Mouse (Mus musculus) right cerebral cortex, postnatal 10 days (tissue): ENCODE data around the gene Cdc14a.

Source experiments
- DNase-seq, 2 experiments: peaks; one replicate each; pipeline ENCODE4 v3.0.0; 2021; ENCODE audit warnings: low spot score in 2 of 2

Gene Cdc14a

DNA sequence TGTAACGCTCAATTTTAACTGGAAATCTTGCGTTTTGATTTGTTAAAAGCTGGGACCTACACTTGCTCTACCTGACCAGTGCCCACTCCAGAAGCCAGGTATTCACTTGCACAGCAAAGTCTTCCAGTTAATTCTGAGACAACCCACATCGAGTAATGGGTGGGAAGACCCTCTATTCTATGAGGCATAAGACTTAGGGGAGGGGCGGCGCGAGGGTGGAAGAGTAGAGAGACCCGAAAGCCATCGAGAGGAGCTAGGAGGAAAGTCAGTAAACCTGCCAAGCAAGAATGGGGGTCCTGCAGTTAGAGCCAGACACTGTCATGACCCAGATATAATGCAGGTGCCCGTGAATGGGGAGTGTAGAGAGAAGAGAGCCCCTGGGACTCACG, 96.2 kb downstream of the Cdc14a start:
- no peak for DNase-seq

DNA sequence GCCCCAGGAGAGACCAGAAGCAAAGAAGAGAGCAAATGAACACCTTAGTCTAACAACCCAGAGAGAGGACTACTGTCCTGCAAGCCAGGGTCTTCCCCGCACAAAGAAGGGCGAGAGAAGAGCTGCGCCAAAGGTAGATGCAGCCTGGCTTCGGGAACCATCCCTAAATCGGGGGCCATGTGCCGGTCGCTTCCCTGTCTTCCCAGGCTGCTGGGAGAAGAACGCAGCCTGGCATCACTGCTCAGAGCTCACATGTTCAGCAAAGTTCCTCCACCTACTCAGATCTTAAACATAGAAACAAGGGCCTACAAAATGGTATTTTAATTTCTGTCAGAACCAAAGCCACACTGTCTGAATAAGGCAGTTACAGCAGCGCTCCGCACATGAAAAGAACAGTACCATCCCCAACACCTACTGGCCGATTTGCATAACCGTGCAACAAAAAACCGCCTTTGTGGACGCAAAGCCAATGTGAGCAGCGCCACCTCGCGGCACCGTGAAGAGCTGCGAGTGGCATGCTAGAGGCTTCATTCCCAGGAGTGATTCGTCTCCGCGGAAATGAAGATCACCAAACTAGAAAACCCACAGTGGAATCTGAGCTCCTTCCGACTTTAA, 96.7 kb downstream of the Cdc14a start:
- DNase-seq = peak; percentile 94 to 95

- DNase-seq = no peak
Measured at GRCm38 (mm10) chr3:116325501-116325900, 98.3 kb downstream of the Cdc14a start.

DNA sequence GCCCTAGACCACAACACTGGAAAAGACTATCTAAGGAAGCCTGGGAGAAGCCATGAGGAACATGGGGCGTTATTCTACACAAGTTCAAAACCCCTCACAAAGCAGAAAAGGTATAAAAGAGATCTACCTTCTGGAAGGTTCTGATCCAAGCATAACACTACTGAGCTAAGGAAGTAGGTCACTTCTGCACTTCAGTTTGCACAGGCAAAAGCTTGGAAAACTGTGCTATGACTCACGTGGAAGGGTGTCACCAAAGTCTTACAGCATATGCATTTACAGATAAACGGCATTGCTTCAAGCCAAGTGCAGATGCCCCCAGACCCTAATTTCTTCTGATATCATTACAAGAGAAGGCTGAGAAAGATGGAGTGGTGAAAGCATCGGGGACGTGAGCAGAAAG, 104.1 kb downstream of the Cdc14a start:
- no peak for DNase-seq

- DNase-seq = peak; percentile 53 to 62
Measured at GRCm38 (mm10) chr3:116311838-116312237, 112.0 kb downstream of the Cdc14a start.

GRCm38 (mm10) chr3:116311173-116311572, 112.7 kb downstream of the Cdc14a start:
- DNase-seq = no peak

- no peak for DNase-seq
Measured at GRCm38 (mm10) chr3:116310672-116311071, 113.2 kb downstream of the Cdc14a start.

DNA sequence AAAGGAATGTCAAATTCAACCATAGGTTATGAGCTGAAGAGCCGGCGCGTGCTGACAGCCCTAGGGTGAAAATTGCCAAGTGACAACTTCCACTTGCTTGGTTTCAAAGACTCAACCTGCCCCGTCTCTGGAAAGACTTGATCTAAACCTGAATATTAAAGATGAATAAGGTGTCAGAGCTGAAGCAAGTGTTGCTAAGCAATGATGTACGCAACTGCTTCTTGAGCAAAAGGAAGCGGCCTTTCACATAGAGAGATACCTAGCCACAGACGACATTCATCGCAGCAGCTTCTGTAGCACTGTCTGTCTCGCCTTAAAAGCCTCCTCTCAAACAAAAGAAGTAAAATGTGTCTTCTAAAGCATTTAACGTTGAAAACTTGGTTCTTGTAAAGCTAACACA, 113.8 kb downstream of the Cdc14a start:
- DNase-seq = no peak

DNA sequence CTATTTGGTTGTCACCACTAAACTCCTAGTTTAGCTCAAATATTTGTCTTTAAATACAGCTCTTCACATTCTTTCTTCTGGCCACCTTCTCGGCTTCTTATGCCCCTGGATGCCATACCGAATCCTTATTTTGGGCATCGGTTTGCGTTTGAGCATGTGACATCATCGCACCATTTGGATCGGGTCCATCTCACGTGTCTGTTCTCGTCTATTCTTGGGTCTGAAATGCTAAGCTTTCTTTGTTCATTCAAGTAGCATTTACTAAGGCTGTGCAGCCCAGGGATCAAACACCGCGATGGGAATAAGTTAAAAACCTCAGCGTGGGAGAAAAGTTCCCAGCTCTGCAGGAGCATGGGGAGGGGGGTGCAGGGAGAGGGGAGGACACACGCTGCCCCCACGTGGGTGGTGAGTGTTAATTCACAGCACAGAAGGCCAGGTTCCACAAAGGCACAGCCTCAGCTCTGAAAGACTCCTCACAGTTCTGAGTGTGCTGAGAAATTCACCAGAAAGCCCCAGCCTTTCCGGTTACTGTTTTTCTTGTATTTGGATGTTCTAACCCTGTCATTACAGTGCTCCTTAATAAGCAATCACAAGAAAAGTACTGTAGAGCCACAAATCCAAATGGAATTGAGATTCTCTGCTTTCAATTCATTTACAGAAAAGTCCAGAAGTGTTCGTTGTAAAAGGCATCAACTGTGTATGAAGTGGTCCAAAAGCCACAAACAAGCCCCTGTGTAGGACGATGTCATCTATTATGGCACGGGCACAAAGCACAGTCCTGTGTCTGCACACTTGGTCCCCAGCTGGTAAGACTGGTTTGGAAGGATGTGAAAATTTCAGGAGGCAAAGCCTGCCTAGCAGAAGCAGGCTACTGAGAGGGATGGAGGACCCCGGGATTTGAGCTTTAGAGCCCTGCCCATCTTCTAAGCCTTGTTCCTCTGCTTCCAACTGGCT, 118.8 kb downstream of the Cdc14a start:
- peak; percentile 47 to 61 for DNase-seq

GRCm38 (mm10) chr3:116302581-116302980, 121.3 kb downstream of the Cdc14a start:
- DNase-seq = no peak

GRCm38 (mm10) chr3:116301754-116302153, 122.1 kb downstream of the Cdc14a start:
- DNase-seq = no peak

GRCm38 (mm10) chr3:116298727-116299126, 125.1 kb downstream of the Cdc14a start:
- DNase-seq = no peak

DNA sequence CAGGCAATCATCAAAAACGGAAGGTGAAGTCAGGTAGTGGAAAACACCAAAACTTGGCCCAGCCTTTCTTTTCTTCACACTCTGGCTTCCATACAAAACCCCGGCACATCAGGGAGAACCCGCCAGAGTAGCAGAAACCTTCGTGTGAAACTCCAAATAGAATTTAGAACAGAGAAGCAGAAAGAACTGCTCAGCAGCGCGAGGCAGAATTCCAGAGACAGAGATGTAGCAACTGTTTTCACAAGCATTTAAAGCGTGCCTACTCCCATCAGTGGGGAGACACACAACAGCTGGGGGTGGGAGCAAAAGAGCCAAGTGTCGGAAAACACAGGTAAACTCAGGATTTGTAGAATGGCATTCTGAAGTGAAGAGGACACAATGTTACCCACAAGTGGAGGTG, 125.8 kb downstream of the Cdc14a start:
- DNase-seq = peak; percentile 30 to 32

GRCm38 (mm10) chr3:116297170-116297569, 126.7 kb downstream of the Cdc14a start:
- no peak for DNase-seq

GRCm38 (mm10) chr3:116290041-116290815, 133.6 kb downstream of the Cdc14a start:
- peak in 1 of 2 experiments; percentile 45 for DNase-seq

DNA sequence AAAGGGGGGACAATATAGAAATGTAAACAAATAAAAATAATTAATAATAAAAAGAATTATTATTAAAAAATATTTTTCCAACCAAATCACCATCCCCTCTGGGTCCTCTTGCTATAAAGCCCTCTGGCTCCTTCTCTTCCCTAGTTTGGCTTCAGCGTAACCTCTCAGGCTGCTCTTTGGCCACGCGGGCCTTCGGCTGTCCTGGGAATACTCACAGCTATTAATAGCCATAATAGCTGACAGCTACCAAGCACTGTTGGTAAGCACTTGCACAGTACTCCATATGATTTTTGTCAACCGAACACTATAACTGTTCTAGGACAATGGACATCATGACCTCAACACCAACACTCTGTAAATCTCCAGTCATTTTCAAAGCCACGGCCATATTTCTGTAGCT, 135.0 kb downstream of the Cdc14a start:
- no peak for DNase-seq

- no peak for DNase-seq
Measured at GRCm38 (mm10) chr3:116284735-116285134, 139.1 kb downstream of the Cdc14a start.

DNA sequence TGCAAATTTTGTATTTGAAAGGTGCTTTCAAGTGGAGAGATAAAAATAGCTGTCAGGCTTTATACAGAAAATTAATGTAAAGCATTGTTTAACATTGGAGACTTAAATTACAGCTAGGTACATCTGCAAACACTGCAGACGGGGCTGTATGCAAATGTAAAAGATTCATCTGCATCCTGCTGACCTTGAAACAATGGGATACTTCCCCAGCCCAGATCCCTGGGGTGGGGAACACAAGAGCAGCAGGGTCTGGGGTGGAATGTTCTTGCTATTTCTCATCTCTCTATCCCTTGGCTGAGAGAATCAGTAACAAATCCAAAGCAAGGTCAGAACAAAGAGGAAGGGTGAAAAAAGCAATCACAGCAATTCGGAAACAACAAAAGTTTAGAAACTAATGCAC, 139.8 kb downstream of the Cdc14a start:
- no peak for DNase-seq

DNA sequence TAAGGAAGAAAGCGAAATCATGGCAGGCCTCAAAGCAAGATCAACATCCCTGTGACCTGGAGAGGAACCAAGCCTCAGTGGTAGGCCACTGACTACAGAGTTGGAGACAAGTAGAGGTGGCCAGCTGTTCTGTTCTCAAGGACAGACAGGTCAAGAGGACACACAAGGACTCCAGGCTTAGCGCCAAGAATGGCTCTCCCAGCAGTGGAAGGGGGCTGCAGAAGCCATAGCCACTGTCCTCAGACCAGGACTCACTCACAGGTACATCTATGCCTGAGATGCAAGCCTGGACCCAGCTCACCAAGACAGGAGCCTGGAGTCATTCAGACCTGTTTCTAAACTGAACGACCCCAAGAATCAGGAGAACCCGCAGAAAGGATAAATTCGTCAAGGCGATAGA, 142.2 kb downstream of the Cdc14a start:
- DNase-seq = peak in 1 of 2 experiments; percentile 29

DNA sequence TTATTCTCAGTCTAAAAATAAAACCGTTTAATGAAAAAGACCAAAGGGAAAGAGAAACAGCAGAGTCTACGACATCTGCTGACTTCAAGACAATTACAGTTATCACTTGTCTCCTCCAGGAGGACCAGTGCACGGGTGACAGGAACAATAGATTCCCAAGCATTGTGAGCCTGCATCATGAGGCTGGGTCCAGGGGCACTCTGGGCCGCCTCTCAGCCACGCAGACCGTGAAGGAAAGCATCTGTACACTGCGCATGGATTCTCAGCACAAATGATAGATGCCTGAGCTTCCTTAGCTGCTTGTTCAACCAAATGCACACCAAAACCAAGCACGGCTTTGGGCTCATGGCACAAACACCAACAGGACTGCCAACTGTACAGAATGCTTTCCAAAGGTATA, 146.7 kb downstream of the Cdc14a start:
- DNase-seq = no peak

DNA sequence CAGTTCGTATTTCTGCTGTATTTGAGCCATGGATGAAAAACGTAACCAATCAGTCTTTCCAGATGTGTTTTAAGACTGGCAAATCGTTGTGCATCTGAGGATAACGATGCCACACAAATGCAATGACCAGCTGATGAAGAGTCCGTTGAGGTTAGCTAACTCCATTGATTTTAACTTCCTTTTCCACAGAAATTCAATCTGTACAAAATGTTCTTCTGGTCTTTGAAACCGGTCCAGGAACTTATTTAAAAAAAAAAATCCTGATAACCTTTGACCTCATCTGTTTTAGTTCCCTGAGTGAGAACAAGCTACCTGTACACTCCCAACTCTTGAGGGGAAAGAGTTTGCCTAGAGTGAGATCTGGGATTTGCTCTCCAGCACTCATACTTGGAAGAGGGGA, 152.2 kb downstream of the Cdc14a start:
- no peak for DNase-seq

DNA sequence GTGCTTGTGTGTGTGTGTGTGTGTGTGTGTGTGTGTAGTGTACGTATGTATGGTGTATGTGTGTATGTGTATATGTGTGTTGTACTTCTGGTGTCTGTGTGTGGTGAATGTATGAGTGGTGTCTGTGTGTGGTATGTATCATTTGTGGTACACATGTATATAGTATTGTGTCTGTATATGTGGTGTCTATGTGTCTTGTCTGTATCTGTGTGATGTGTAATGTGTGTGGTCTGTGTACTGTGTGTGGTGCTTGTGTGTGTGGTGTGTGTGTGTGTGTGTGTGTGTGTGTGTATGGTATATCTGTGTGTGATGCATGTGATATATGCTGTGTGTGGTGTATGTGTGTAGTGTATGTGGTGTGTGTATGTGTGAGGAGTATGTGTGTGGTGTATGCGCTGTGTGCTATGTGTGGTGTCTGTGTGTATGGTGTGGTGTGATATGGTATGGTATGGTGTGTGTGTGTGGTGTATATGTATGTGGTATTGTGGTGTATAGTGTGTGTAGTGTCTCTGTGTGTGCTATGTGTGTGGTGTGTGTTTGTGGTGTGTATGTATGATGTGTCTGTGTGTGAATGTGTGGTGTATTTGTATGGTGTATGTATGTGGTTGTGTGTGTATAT, 156.7 kb downstream of the Cdc14a start:
- no peak for DNase-seq
